Mouse (Mus musculus): ENCODE measurements at regions not wholly inside any gene's neighbourhood (a gene's known extent, or its start where the extent isn't known, plus 50 kb on each side); places are given as distances from the start of the nearest gene placed in this dataset.

DNA sequence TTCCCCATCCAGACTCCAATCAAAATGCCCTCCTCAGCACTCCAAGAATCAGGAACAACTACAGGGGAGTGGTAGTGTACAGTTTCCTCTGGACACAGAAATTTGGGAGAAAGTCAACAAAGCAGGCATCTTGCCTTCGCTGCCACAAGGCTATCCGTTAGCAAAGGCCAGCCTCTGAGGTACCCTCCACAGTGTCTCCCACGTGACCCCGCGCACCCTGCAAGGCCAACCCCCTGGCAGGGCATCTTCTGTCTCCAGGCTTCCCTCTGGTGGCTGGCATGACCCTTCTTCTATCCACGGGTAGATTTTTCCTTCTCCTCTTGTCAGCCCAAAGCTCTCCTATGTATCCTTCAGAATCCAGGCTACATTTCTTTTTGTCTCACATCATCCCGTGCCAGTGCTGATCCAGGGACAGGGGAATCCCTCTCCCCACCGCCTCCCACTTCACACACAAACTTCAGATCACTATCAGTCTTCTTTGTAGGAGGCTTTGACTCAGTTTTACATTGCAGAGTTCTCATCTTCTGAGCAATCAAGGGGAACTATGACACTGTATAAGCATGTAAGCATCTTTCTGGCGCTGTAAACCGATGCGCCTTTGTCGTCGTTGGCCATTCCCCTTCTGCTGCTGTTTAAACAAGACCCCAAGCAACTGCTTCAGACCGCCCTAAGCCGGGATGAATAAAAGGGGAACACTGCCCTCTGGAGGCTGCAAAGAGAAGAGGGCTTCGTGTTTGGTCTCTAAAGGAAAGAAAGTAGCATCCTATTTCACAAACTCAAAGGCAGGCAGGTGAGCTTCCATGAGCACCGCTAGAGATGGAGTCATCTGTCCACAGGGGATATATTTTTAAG, 226.8 kb upstream of the Stac start:
- Histone ChIP-seq H3K79me2 (replicated peaks; ENCODE audit: control insufficient read depth, extremely low read depth, insufficient read depth, poor library complexity, severe bottlenecking) (no peaks in the 10 kb centered on the region), H3K27ac (ENCODE audit: insufficient read depth, low read depth) (no peak overlapping the region), H3K9ac (ENCODE audit: insufficient read depth, low read depth) (no peak overlapping the region), H3K4me2 (ENCODE audit: insufficient read depth, low read depth, poor library complexity, severe bottlenecking) (no peak overlapping the region), H3K4me1 (ENCODE audit: control insufficient read depth in 1 of 2, insufficient read depth in 2 of 2) (no peaks in the 10 kb centered on the region), H3K27me3 (replicated peaks) (no peaks in the 10 kb centered on the region), H3K4me3 (replicated peaks in 1 of 3; ENCODE audit: low read depth in 2 of 3, low read length in 2 of 3, poor library complexity in 1 of 3) (no peak overlapping the region), H3K36me3 (replicated peaks in 1 of 2; ENCODE audit: control insufficient read depth in 1 of 2, insufficient read depth in 1 of 2, low read length in 1 of 2) (no peaks in the 10 kb centered on the region), H3K9me3 (replicated peaks; ENCODE audit: low read length) (peaks cover 50% of the 10 kb centered on the region)
- TF ChIP-seq POLR2A (IDR thresholded peaks at IDR 0.05; ENCODE audit: low read depth, low read length), result no peak
- no peak for TF ChIP-seq ETS1 (conservative IDR thresholded peaks at IDR 0.05; ENCODE audit: low read depth, low read length)
- no peak for TF ChIP-seq BHLHE40 (IDR thresholded peaks at IDR 0.05; ENCODE audit: low read depth, low read length)
- TF ChIP-seq ELF1 (IDR thresholded peaks at IDR 0.05; ENCODE audit: low read depth, low read length), result no peak
- TF ChIP-seq RAD21 (IDR thresholded peaks at IDR 0.05; ENCODE audit: low read depth, low read length), result no peak
- TF ChIP-seq JUN (IDR thresholded peaks at IDR 0.05; ENCODE audit: insufficient read depth, low read depth, low read length), result no peak
- TF ChIP-seq PAX5 (IDR thresholded peaks at IDR 0.05; ENCODE audit: low read length), result no peak
- no peak for TF ChIP-seq SMC3 (IDR thresholded peaks at IDR 0.05; ENCODE audit: low read depth, low read length)
- TF ChIP-seq USF1 (IDR thresholded peaks at IDR 0.05; ENCODE audit: low read depth, low read length), result no peak
- no peak for TF ChIP-seq MAX (IDR thresholded peaks at IDR 0.05; ENCODE audit: low read length)
- no peak for TF ChIP-seq RCOR1 (conservative IDR thresholded peaks at IDR 0.05; ENCODE audit: low read depth, low read length)
- TF ChIP-seq GABPA (IDR thresholded peaks at IDR 0.05; ENCODE audit: insufficient replicate concordance, low read depth, low read length), result no peak
- TF ChIP-seq TCF12 (IDR thresholded peaks at IDR 0.05; ENCODE audit: low read depth, low read length), result no peak
- no peak for TF ChIP-seq POLR2AphosphoS2 (IDR thresholded peaks at IDR 0.05; ENCODE audit: low read depth, low read length)
- TF ChIP-seq HCFC1 (IDR thresholded peaks at IDR 0.05; ENCODE audit: low read depth, low read length), result no peak
- dilution Hi-C loops (cut with MboI; ENCODE audit: extremely low pct_ligation_motif_present, extremely low pct_unique_long_range_greater_than_20kb, low sequenced_read_pairs), result no loop called here
- in situ Hi-C loops (cut with MboI; ENCODE audit: low pct_ligation_motif_present, low pct_unique_long_range_greater_than_20kb, low sequenced_read_pairs), result no loop called here
- DNase-seq (ENCODE audit: extremely low read depth), result no peak

- in situ Hi-C loops (cut with MboI; ENCODE audit: low pct_ligation_motif_present, low pct_unique_long_range_greater_than_20kb, low sequenced_read_pairs), result no loop called here
- Histone ChIP-seq H3K4me3 (replicated peaks in 1 of 3; ENCODE audit: low read depth in 2 of 3, low read length in 2 of 3, poor library complexity in 1 of 3) (no peak overlapping the region), H3K4me2 (ENCODE audit: insufficient read depth, low read depth, poor library complexity, severe bottlenecking) (no peak overlapping the region), H3K36me3 (replicated peaks in 1 of 2; ENCODE audit: control insufficient read depth in 1 of 2, insufficient read depth in 1 of 2, low read length in 1 of 2) (no peaks in the 10 kb centered on the region), H3K9me3 (replicated peaks; ENCODE audit: low read length) (peaks cover 48% of the 10 kb centered on the region), H3K79me2 (replicated peaks; ENCODE audit: control insufficient read depth, extremely low read depth, insufficient read depth, poor library complexity, severe bottlenecking) (no peaks in the 10 kb centered on the region), H3K9ac (ENCODE audit: insufficient read depth, low read depth) (no peak overlapping the region), H3K27me3 (replicated peaks) (no peaks in the 10 kb centered on the region), H3K4me1 (ENCODE audit: control insufficient read depth in 1 of 2, insufficient read depth in 2 of 2) (no peaks in the 10 kb centered on the region), H3K27ac (ENCODE audit: insufficient read depth, low read depth) (no peak overlapping the region)
- dilution Hi-C loops (cut with MboI; ENCODE audit: extremely low pct_ligation_motif_present, extremely low pct_unique_long_range_greater_than_20kb, low sequenced_read_pairs), result no loop called here
- TF ChIP-seq ZC3H11A (IDR thresholded peaks at IDR 0.05; ENCODE audit: low read depth, low read length), result no peak
- TF ChIP-seq SMC3 (IDR thresholded peaks at IDR 0.05; ENCODE audit: low read depth, low read length), result no peak
- no peak for TF ChIP-seq MXI1 (IDR thresholded peaks at IDR 0.05; ENCODE audit: low read depth, low read length)
- TF ChIP-seq NELFE (IDR thresholded peaks at IDR 0.05; ENCODE audit: low read depth, low read length), result no peak
- no peak for DNase-seq (ENCODE audit: extremely low read depth)
Measured at GRCm38 (mm10) chr9:111908806-111909205, 218.7 kb upstream of the Stac start.
